Mouse (Mus musculus): ENCODE results near the gene Shisa6. TPM values are rescaled to one million over a fixed set of nuclear protein-coding genes. Genes with fewer than 3 reads are reported as not detected.

Gene Shisa6
- polyA plus RNA-seq (2021; fragmentation: Nextera tagmentation): 1.1 and 2.4 TPM in 2 replicates
- long read RNA-seq, experiment 1, partial matches to known transcripts: 0 of 3 reads
- long read RNA-seq, experiment 1, other reads (novel, unspliced or antisense): 3 of 3 reads
- long read RNA-seq, experiment 2, partial matches to known transcripts: 0 of 5 reads
- long read RNA-seq, experiment 2, other reads (novel, unspliced or antisense): 5 of 5 reads

DNA sequence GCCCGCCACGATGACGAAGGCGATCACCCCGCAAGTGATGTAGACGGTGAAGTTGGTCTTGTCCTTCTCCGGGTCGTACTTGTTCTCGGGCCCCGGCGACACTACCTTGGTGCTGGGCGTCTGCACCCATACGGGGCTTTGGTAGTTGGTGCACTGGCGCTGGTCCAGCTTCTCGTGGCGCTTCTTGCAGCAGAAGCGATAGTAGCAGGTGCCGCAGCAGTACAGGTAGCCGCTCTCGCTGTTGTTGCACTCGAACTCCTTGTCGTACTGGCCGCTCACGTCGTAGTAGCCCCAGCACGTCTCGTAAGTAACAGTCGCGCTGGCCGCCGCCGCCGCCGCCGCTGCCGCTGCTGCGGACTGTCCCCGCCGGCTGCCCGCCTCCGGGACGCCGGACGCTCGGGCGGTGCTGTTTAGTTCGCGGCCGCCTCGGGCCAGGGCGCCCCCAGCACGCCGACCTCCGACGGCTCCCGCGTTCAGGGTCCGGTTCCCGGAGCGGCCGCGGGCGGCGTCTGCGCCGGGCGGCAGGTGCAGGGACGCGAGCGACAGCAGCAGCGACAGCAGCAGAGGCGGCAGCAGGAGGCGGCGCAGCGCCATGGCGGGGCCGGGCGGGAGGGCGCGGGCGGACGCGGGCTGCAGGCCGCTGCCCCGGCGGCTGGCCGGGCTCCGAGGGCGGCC, at the start of gene Shisa6:
Shisa6 (minus strand) TSS at position 594 of the 675 bp plus-strand sequence.

DNA sequence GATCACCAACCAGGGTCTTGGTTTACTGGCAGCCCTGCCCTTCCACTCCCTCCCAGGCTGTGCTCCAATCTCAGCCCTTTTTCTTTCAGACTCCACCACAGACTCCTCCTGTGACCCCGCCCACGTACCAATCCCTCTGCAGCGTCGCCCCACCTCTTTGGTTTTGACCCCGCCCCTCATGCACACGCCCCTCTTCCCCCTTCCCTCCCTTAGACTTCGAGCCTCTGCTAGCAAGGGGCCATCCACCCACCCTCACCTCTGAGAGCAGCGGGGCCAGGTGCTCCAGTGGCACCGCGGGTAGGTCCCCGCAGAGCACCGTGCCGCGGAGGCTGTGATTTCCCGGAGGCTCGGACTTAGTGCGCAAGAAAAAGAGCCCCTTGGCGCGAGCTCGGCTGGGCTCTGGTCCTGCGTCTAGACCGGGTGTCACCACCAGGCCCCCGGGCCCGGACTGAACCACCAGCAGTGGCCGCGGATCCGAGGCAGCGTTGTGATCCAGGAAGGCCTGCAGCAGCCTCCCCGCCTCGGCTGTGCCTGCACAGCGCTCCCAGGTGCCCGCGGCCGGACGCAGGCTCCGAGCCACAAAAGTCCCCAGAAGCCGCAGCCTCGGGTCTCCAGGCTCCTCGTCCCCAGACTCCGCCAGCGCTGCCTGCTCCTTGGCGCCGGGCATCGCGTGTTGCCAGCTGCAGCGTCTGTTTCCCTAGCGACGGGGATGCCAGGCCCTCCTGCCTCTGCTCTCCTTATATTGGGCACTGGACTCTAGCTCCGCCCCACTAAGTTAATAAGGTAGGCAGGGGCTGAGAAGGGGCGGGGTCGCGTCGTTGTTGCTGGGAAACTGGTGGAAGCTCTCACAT, 357.7 kb downstream of the Shisa6 start, which contains the start of gene Dnah9:
Dnah9 (minus strand) TSS at position 751 of the 851 bp plus-strand sequence.

All from left cerebral cortex, adult 6 months (tissue).